Mouse (Mus musculus) bone marrow, adult 2 months (tissue): ENCODE measurements at regions not wholly inside any gene's neighbourhood (a gene's known extent, or its start where the extent isn't known, plus 50 kb on each side); places are given as distances from the start of the nearest gene placed in this dataset.

Experiments
- H3K27ac ChIP-seq: fragments of 200-500 bp; 2 replicates; pipeline ENCODE4 v1.5.1; 2012; ENCODE audit warnings: low read depth, mild to moderate bottlenecking, control low read depth, inconsistent platforms, low read length; ENCODE audit not compliant: control insufficient read depth, poor library complexity, insufficient read depth
- H3K4me1 ChIP-seq: fragments of 200-500 bp; 2 replicates; pipeline ENCODE4 v1.6.1; 2011; ENCODE audit warnings: low read length; ENCODE audit not compliant: control insufficient read depth, insufficient read depth
- H3K4me3 ChIP-seq: fragments of 200-500 bp; replicated peaks from 2 replicates; pipeline ENCODE3; 2011; ENCODE audit warnings: mild to moderate bottlenecking, low read depth, low read length, control low read depth; ENCODE audit not compliant: control insufficient read depth
- CTCF ChIP-seq: fragments of 200-500 bp; IDR thresholded peaks from 2 replicates; pipeline ENCODE4 v1.5.1; 2011; ENCODE audit warnings: low read length, control low read depth; ENCODE audit not compliant: control insufficient read depth, insufficient read depth
- POLR2A ChIP-seq: fragments of 200-500 bp; IDR thresholded peaks from 2 replicates; pipeline ENCODE4 v1.6.1; 2011; ENCODE audit warnings: low read depth, mild to moderate bottlenecking, control low read depth, low read length, borderline replicate concordance; ENCODE audit not compliant: control insufficient read depth
- WGBS: fragments of 180-500 bp; shearing (Covaris S2); methylation state at CpG from one replicate; pipeline ENCODE4 v1.1.7; 2018; 5-methylcytosine and 5-hydroxymethylcytosine counted together

DNA sequence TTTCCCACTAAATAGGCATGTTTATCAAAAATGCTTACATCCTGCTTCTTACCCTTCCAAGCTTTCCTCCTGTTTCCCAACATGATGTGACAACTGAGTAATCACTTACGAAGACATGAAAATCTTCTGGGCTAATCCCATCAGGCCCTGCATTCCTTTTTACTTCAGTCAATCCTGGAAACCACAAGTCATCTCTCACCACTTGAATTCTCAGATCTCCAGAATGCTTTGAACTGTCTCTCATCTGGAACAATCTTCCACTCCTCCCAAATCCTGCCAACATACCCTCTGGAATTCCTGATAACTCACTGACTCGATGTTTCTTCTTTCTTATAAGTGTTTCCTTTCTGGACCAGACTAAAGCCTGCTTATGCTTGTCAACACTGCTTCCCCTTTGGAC lies 289.4 kb downstream of the Ikzf2 start:
- WGBS: 75% methylated on average over 2 of the region's 2 CpGs

DNA sequence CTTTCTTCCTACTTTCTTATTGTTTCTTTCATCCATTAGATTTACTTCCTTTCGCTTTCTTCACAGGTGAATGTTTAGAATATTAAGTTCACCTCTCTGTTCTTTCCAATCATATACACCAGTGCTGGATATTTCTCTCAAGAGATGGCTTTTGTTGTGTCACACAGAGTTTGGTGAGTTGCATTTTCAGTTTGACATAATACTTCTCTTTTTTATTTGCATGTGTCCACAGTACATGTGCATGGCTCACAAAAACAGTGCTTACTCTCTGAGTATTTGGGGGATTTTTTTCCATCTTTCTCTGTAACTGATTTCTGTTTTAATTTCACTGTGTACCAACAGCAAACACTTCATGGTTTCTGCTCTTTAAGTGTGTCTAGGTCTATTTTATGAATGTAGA lies 274.5 kb upstream of the Erbb4 start:
- Histone ChIP-seq H3K4me3 (no peak overlapping the region), H3K27ac (no peak overlapping the region), H3K4me1 (no peaks in the 10 kb centered on the region)
- TF ChIP-seq POLR2A (no peak), CTCF (no peak)
- 82% methylated on average over 1 of the region's 1 CpGs for WGBS

More for the DNA sequence above, 289.4 kb downstream of the Ikzf2 start:
- no peak for TF ChIP-seq CTCF
- TF ChIP-seq POLR2A: no peak
- H3K27ac ChIP-seq: no peak overlapping the region
- no peaks in the 10 kb centered on the region for H3K4me1 ChIP-seq
- H3K4me3 ChIP-seq: no peak overlapping the region

DNA sequence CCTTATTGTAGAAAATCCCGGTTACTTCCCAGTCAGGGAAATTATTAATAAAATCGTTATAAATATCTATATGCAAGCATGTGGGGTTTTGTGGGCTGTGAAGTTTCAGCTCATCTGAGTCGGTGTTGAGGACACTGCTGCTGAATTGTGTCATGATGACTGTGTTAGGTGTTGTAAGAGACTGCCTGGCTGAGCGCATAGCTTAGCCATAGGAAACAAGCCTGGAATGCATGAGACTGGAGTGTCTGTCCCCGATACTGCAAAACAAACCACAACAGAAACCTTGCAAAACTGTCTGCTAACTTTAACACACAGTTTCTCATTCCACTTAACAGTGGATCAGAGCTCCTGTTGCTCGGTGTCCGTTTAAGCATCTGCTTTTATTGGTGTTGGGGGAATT lies 271.9 kb upstream of the Erbb4 start:
- WGBS: 52% methylated on average over 7 of the region's 7 CpGs
- TF ChIP-seq CTCF (no peak), POLR2A (no peak)
- Histone ChIP-seq H3K27ac (no peak overlapping the region), H3K4me3 (no peak overlapping the region), H3K4me1 (no peaks in the 10 kb centered on the region)

GRCm38 (mm10) chr1:69376923-69377706 lies 269.3 kb upstream of the Erbb4 start:
- Histone ChIP-seq H3K27ac (no peak overlapping the region), H3K4me3 (no peak overlapping the region), H3K4me1 (no peaks in the 10 kb centered on the region)
- TF ChIP-seq POLR2A: no peak
- TF ChIP-seq CTCF: no peak
- 93% methylated on average over 46 of the region's 46 CpGs for WGBS

DNA sequence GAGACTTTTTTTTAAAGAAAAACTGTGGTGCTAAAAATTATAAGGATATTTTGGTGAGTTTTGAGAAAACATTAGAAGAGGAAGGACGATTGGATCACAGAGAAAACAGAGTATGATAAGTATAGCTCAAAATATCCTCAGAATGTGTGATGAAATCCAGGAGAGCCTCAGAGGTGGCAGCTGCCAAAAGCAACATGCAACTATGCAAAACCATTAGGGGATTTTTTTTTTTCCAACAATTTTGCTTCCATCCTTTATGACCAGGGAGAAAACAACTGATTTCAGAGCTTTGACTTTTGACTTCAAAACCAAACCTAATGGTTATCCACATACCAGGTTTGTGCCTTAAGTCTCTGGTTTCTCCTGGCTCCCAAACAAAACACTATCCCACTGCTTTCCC lies 267.4 kb upstream of the Erbb4 start:
- H3K4me3 ChIP-seq: no peak overlapping the region
- no peak overlapping the region for H3K27ac ChIP-seq
- 53% methylated on average over 1 of the region's 1 CpGs for WGBS
- TF ChIP-seq POLR2A (no peak), CTCF (no peak)
- H3K4me1 ChIP-seq: no peaks in the 10 kb centered on the region

DNA sequence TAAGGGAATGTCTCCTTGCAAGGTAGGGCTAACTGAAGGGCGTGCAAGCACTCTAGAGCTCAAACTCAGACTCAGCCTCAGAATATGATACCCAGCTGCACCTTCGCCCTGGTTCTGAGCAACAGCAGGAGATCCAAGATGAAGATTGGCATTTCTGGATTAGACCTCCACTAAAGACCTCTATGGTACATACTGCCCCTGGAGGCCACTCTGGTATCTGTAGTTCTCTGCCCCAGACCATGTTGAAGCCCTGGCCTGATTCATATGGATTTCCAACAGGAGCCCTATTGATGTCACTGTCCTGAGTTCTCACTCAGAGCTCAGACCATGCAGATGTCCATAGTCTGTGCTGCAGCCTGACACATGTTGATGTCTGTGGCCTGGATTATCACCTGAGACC lies 262.2 kb upstream of the Erbb4 start:
- Histone ChIP-seq H3K27ac (no peak overlapping the region), H3K4me3 (no peak overlapping the region), H3K4me1 (no peaks in the 10 kb centered on the region)
- 83% methylated on average over 2 of the region's 2 CpGs for WGBS
- no peak for TF ChIP-seq POLR2A
- TF ChIP-seq CTCF: no peak

DNA sequence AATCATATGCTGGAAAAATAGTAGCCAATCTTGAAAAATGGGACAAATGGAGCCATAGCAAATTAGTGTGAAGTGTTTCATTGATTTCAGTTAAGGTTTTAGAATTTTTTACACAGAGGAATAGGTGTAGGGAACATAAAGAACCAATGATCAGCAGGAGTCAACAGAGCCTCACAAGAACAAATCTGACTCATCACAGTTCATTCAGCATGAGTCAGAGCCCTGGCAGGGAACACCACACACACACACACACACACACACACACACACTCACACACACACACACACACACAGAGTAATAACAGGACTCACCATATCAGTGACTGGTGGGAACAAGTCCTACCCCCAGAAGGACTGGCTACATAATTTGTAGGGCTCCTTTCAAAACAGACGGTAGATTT lies 259.7 kb upstream of the Erbb4 start:
- Histone ChIP-seq H3K4me3 (no peak overlapping the region), H3K4me1 (no peaks in the 10 kb centered on the region), H3K27ac (no peak overlapping the region)
- 71% methylated on average over 1 of the region's 1 CpGs for WGBS
- TF ChIP-seq POLR2A (no peak), CTCF (no peak)

GRCm38 (mm10) chr1:69364069-69364468 lies 256.2 kb upstream of the Erbb4 start:
- Histone ChIP-seq H3K27ac (no peak overlapping the region), H3K4me3 (no peak overlapping the region), H3K4me1 (no peaks in the 10 kb centered on the region)
- no peak for TF ChIP-seq CTCF
- no peak for TF ChIP-seq POLR2A

DNA sequence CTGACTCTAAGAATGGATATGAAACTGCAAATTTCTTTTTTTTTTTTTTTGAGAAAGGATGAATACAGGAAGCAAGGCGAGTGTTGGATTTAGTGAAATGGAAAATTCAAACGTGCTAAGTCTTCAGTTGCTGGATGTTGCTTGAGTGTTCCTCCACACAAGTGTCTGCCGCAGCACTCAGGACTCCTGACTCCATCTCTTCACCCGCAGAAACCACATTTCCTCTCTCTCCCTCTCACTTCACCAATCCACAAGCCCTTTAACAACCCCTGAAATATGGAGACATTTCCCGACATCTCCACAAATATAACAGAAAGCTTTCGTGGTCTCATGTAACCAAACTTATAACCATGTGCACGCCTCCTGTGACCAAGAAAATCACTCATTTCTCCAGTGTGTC lies 249.7 kb upstream of the Erbb4 start:
- TF ChIP-seq CTCF (no peak), POLR2A (no peak)
- H3K4me1 ChIP-seq: no peaks in the 10 kb centered on the region
- H3K27ac ChIP-seq: no peak overlapping the region
- no peak overlapping the region for H3K4me3 ChIP-seq
- 6% methylated on average over 7 of the region's 7 CpGs for WGBS
